Mouse (Mus musculus) hindbrain, embryonic 11.5 days (tissue): ENCODE measurements at regions not wholly inside any gene's neighbourhood (a gene's known extent, or its start where the extent isn't known, plus 50 kb on each side); places are given as distances from the start of the nearest gene placed in this dataset.

Experiments used
- ATAC-seq: fragments of 200-750 bp; cut with Nextera tagmentation; 2 replicates; pipeline ENCODE4 v1.8.0; 2017; ENCODE audit warnings: mild to moderate bottlenecking, moderate TSS enrichment, moderate library complexity; ENCODE audit not compliant: low FRiP score
- DNase-seq: peaks from one replicate; pipeline ENCODE4 v3.0.0-alpha.2; 2015; ENCODE audit warnings: low spot score
- H3K27ac ChIP-seq: fragments of 300-500 bp; sonication (generic); 2 replicates; pipeline ENCODE4 v1.5.1; 2014; ENCODE audit warnings: mild to moderate bottlenecking, low read depth, low read length
- H3K27me3 ChIP-seq: fragments of 300-500 bp; sonication (generic); 2 replicates; pipeline ENCODE4 v1.6.1; 2014; ENCODE audit warnings: mild to moderate bottlenecking, low read length, moderate library complexity, mixed read lengths; ENCODE audit not compliant: control insufficient read depth, insufficient read depth
- H3K36me3 ChIP-seq: fragments of 300-500 bp; sonication (generic); 2 replicates; pipeline ENCODE4 v1.6.1; 2014; ENCODE audit warnings: mild to moderate bottlenecking, low read length, moderate library complexity, mixed read lengths; ENCODE audit not compliant: control insufficient read depth, insufficient read depth
- H3K4me1 ChIP-seq: fragments of 300-500 bp; sonication (generic); replicated peaks from 2 replicates; pipeline ENCODE4 v1.6.1; 2014; ENCODE audit warnings: low read length, mixed read lengths; ENCODE audit not compliant: control insufficient read depth, insufficient read depth
- H3K4me2 ChIP-seq: fragments of 300-500 bp; sonication (generic); replicated peaks from 2 replicates; pipeline ENCODE4 v1.6.1; 2014; ENCODE audit warnings: mild to moderate bottlenecking, low read depth, low read length
- H3K4me3 ChIP-seq: fragments of 300-500 bp; sonication (generic); 2 replicates; pipeline ENCODE4 v1.5.1; 2014; ENCODE audit warnings: low read depth, low read length
- H3K9ac ChIP-seq: fragments of 300-500 bp; sonication (generic); 2 replicates; pipeline ENCODE4 v1.6.1; 2014; ENCODE audit warnings: low read depth, low read length
- H3K9me3 ChIP-seq: fragments of 300-500 bp; sonication (generic); 2 replicates; pipeline ENCODE4 v1.6.1; 2016; ENCODE audit warnings: low read length; ENCODE audit not compliant: control insufficient read depth
- WGBS: fragments of 180-500 bp; shearing (Covaris S2); extraction: QIAGEN DNeasy Blood & Tissue Kit; methylation state at CpG from one replicate; pipeline ENCODE4 v1.1.7; 2014; 5-methylcytosine and 5-hydroxymethylcytosine counted together

DNA sequence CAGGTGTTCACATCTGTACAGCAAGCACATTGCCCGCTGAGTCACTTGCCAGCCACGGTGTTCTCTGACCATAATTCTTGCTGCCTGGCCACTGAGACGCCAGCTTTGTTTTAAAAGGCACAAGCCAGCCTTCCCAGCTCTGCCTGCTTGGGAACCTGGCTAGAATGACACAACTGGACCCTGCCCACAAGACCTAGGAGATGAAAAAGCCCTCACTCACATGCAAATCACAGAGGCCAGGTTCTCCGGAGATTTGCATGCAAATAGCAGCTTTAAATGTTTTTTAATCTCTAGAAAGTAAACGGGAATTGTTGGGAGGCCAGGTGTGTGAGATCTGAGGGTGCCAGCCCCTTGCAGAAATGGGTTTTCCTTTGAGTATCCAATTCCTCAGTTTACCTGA is 71.9 kb downstream of the 1810010D01Rik start:
- H3K27ac ChIP-seq = no peak overlapping the region
- H3K4me3 ChIP-seq = no peak overlapping the region
- no peak for DNase-seq
- H3K4me2 ChIP-seq = no peak overlapping the region
- H3K36me3 ChIP-seq = no peaks in the 10 kb centered on the region
- no peak overlapping the region for H3K9ac ChIP-seq
- no peak for ATAC-seq
- WGBS = 25% methylated on average over 5 of the region's 5 CpGs
- no peaks in the 10 kb centered on the region for H3K27me3 ChIP-seq
- H3K4me1 ChIP-seq = no peaks in the 10 kb centered on the region
- H3K9me3 ChIP-seq = no peaks in the 10 kb centered on the region

DNA sequence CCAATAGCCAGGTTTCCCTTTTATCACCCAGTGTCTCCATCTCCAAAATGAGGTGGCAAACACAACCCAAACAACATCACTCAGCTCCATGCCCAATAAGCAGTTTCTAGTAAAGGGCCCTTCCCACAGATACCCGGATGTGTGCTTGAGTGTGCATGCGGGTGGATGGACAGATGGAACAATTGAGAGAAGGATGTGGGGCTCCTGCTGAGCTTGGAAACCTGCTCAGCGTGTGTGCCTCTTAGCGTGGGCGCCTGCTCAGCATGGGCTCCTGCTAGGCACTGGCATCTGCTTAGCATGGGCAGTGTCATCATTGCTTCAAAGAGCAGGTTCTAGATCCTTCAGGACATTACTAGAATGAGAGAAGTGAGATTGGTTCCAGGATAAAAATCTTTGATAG is 75.4 kb downstream of the 1810010D01Rik start:
- Histone ChIP-seq H3K9me3 (no peaks in the 10 kb centered on the region), H3K36me3 (no peaks in the 10 kb centered on the region), H3K4me2 (no peak overlapping the region), H3K27me3 (no peaks in the 10 kb centered on the region), H3K27ac (no peak overlapping the region), H3K9ac (no peak overlapping the region), H3K4me3 (no peak overlapping the region), H3K4me1 (no peaks in the 10 kb centered on the region; the same call in 1 of the 2 replicates)
- ATAC-seq (no peak), DNase-seq (no peak)
- WGBS = 91% methylated on average over 5 of the region's 5 CpGs

DNA sequence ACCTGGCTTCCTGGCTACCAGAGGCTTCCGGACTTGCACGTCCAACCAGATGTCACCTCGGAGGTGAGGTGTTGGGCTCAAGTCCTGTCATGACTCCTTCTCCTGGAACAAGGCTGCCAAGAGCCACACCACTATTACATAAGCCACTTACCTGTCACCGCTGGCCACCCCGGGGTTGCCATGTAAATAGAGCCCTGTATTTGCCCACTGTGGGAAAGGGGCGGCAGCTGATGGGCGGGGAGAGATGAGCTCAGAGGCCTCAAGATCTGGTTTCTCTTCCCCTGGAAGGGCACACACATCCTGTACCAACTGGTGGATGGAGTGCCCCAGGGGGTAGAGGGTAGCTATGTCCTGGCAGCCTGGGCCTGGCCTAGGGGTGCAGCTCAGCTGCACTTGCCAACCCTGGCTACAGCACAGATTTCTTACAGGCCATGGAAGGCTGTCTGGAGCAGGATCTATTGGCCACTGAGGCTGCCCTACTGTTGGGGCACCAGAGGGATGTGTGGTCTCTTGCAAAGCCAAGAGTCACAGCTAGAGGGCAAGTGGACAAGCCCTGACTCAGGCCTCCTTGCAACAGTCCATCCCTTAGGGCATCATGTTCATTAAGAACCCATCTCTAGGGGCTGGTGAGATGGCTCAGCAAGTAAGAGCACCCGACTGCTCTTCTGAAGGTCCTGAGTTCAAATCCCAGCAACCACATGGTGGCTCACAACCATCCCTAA is 76.3 kb downstream of the 1810010D01Rik start:
- Histone ChIP-seq H3K4me2 (no peak overlapping the region), H3K27ac (no peak overlapping the region), H3K36me3 (no peaks in the 10 kb centered on the region), H3K9ac (no peak overlapping the region), H3K9me3 (no peaks in the 10 kb centered on the region), H3K4me1 (no peaks in the 10 kb centered on the region; the same call in 1 of the 2 replicates), H3K27me3 (no peaks in the 10 kb centered on the region), H3K4me3 (no peak overlapping the region)
- DNase-seq (no peak), ATAC-seq (no peak)
- WGBS = 81% methylated on average over 8 of the region's 8 CpGs

DNA sequence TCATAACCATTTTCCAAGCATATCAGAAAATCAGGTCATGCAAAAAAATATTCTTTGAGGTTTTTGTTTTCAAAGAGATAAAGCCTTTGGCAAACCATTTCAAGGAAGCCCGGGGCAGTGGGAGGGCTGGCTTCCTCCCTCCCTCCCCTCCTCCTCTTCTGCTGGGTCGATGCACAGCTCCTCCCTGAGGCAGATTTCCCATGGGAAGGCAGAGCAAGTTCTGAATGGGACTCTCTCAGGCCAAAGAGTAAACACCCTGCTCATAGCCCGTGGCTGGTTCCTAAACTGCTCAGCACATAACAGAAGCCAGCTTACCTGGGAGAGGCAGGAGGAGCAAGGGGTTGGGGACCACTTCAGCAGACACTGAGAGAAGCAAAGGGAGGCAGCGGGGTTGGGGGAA is 77.9 kb downstream of the 1810010D01Rik start:
- 23% methylated on average over 4 of the region's 4 CpGs for WGBS
- no peaks in the 10 kb centered on the region for H3K27me3 ChIP-seq
- no peak for ATAC-seq
- no peak overlapping the region for H3K4me3 ChIP-seq
- no peak overlapping the region for H3K4me2 ChIP-seq
- DNase-seq = no peak
- no peaks in the 10 kb centered on the region for H3K36me3 ChIP-seq
- no peak overlapping the region for H3K9ac ChIP-seq
- no peak overlapping the region for H3K27ac ChIP-seq
- no peaks in the 10 kb centered on the region; the same call in 1 of the 2 replicates for H3K4me1 ChIP-seq
- no peaks in the 10 kb centered on the region for H3K9me3 ChIP-seq

DNA sequence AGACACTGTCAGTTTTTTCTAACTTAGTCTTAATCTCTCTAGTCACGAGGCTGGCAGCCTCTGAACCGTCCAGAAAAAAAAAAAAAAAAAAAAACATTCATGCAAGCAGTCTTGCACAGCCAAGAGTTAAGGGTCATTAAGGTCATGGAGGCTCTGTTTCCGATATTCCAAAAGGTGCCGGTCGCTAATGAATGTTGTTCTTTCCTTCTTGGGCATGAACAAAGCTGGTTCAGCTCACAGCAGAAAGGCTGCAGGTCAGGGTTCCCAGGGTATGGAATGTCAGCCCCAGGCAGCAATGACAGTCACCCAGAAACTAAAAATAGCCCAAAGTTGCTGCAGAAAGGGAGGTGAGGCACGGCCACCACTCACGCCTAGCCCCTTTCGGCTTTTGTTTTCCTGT is 80.3 kb downstream of the 1810010D01Rik start:
- ATAC-seq = no peak
- H3K9ac ChIP-seq = no peak overlapping the region
- no peak for DNase-seq
- no peaks in the 10 kb centered on the region for H3K36me3 ChIP-seq
- H3K27me3 ChIP-seq = no peaks in the 10 kb centered on the region
- no peak overlapping the region for H3K27ac ChIP-seq
- WGBS = 16% methylated on average over 8 of the region's 8 CpGs
- H3K4me1 ChIP-seq = no peaks in the 10 kb centered on the region; the same call in 1 of the 2 replicates
- no peak overlapping the region for H3K4me2 ChIP-seq
- no peaks in the 10 kb centered on the region for H3K9me3 ChIP-seq
- no peak overlapping the region for H3K4me3 ChIP-seq

DNA sequence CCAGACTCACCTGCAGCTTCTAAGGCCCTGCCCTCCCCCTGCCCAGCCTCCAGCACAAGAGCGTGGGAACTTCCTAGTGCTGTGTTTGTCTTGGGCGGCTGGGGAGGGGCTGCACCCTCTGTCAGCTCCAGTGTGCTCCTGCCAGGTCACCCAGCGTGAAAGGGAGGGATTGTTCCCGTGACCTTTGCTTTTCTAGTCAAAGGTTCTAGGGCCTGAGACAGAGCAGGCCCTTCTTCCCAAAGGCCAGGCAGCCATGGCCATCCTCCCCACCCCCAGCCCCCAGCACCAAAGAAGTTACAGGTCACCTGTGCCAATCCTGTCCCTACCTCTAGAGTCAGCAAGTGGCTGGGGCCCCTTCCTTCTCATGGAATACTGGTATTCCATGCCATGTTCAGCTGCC is 80.7 kb downstream of the 1810010D01Rik start:
- WGBS = 21% methylated on average over 4 of the region's 4 CpGs
- no peak overlapping the region for H3K9ac ChIP-seq
- DNase-seq = no peak

DNA sequence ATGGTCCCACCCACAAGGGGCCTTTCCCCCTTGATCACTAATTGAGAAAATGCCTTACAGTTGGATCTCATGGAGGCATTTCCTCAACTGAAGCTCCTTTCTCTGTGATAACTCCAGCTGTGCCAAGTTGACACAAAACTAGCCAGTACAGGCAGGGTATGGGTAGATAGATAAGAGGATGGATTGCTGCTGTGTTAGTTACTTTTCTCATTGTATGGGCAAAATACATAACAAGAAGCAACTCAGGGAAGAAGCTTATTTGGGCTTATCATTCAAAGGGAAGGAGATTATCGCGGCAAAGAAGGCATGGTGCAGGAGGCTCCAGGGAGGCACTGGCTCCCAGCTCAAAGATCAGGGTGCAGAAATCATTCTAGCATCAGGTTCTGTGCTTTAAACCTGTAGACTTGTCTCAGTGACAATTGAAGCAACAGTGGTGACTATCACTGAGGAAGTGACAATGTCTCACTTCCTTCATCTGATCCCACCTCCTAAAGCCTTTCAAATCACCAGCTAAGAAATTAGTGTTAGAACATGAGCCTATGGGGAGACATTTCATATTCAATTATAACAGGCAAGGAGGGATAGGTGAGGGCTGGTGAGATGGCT is 83.8 kb downstream of the 1810010D01Rik start:
- Histone ChIP-seq H3K4me1 (no peaks in the 10 kb centered on the region), H3K9ac (no peak overlapping the region), H3K9me3 (no peaks in the 10 kb centered on the region), H3K4me3 (no peak overlapping the region), H3K4me2 (no peak overlapping the region), H3K36me3 (no peaks in the 10 kb centered on the region), H3K27me3 (no peaks in the 10 kb centered on the region), H3K27ac (no peak overlapping the region)
- 94% methylated on average over 2 of the region's 2 CpGs for WGBS
- DNase-seq = no peak
- no peak for ATAC-seq

More for the DNA sequence above, 80.7 kb downstream of the 1810010D01Rik start:
- Histone ChIP-seq H3K27ac (no peak overlapping the region), H3K36me3 (no peaks in the 10 kb centered on the region), H3K27me3 (no peaks in the 10 kb centered on the region), H3K4me1 (no peaks in the 10 kb centered on the region; the same call in 1 of the 2 replicates), H3K4me2 (no peak overlapping the region), H3K9me3 (no peaks in the 10 kb centered on the region), H3K4me3 (no peak overlapping the region)
- ATAC-seq = no peak

DNA sequence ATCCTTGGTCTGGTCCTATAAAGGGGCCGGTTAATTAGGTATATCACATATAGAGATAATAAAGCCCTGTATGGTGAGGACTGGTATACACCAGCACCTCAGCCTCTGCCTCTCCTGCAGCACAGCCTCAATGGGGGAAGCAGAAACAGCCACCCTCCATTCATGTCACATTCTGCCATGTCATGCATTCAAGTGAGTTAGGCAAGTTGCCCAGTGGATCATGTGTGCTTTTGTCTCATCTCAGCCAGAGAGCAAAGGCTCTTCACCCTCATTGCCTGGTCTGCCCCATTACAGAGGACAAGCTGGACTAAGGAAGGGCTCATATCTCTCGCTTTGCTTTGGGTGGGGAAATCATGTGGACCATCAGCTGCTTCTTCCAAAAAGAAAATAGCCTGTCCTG is 85.4 kb downstream of the 1810010D01Rik start:
- H3K4me1 ChIP-seq = no peaks in the 10 kb centered on the region
- H3K4me2 ChIP-seq = no peak overlapping the region
- H3K9ac ChIP-seq = no peak overlapping the region
- H3K4me3 ChIP-seq = no peak overlapping the region
- 95% methylated on average over 2 of the region's 2 CpGs for WGBS
- no peak overlapping the region for H3K27ac ChIP-seq
- ATAC-seq (no peak), DNase-seq (no peak)
- H3K9me3 ChIP-seq = no peaks in the 10 kb centered on the region
- H3K36me3 ChIP-seq = no peaks in the 10 kb centered on the region
- H3K27me3 ChIP-seq = no peaks in the 10 kb centered on the region

DNA sequence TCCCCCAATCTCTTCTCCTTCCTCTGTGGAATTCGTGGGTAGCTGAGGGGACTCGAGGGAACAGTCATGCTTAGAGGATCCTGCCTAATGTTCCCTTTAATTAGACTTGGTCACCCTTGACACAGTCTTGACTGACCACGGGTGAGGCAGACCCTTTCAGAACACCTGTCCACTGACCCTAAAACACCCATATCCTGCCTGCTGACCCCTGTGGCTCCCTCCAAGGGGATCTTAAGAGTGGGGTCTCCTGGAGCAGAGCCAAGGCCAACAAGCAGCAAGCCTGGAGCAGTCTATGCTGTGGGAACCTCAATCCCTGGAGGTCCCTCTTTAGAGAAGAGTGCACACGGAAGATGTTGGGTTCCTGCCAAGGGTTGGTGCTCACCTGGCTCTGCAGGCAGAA is 89.5 kb downstream of the 1810010D01Rik start:
- ATAC-seq = no peak
- no peak for DNase-seq
- H3K9ac ChIP-seq = no peak overlapping the region
- H3K4me1 ChIP-seq = no peaks in the 10 kb centered on the region
- H3K9me3 ChIP-seq = no peaks in the 10 kb centered on the region
- H3K4me2 ChIP-seq = no peak overlapping the region
- no peaks in the 10 kb centered on the region for H3K36me3 ChIP-seq
- H3K27me3 ChIP-seq = no peaks in the 10 kb centered on the region
- 81% methylated on average over 4 of the region's 4 CpGs for WGBS
- H3K4me3 ChIP-seq = no peak overlapping the region
- no peak overlapping the region for H3K27ac ChIP-seq
